Mouse (Mus musculus): Measurements from ENCODE around the gene Nkx3-2. TPM values are rescaled to one million over a fixed set of nuclear protein-coding genes. Genes with fewer than 3 reads are reported as not detected.
A peak's percentile ranks its signal among the peaks of the same experiment; 100 is the strongest.

The Nkx3-2 gene
- polyA plus RNA-seq, 1 experiment from 2014 or later = 1.9 TPM

DNA sequence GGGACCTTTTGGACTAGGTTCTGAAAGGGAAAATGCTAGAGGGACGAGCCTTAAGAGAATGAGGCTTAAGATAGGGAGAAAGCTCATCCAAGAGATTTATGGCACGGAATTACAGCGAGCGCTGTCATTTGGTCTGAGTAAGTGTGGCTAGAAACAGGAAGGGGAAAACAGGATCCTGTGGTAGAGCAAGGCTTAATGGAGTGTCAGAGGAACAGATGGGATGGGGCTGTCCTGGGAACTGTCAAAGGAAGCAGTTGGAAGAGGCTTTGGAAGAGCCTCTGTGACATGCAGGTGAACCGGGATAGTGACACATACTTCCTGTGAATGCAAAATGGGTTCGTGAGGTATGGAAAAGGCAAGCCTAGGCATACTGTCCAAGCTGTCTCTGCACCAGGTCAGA lies 11.4 kb upstream of the Nkx3-2 start:
- no peak overlapping the region for H3K27ac ChIP-seq (replicated peaks)
- no peak for DNase-seq (ENCODE audit: low spot score)
- no peak overlapping the region for H3K4me3 ChIP-seq
- peaks cover 5% of the 10 kb centered on the region; the same call in 1 of the 2 replicates for H3K4me1 ChIP-seq
- H3K9me3 ChIP-seq = no peaks in the 10 kb centered on the region
- 70% methylated on average over 6 of the region's 6 CpGs for WGBS
- H3K36me3 ChIP-seq (replicated peaks) = no peaks in the 10 kb centered on the region
- no peaks in the 10 kb centered on the region for H3K27me3 ChIP-seq (replicated peaks; ENCODE audit: low read depth, poor library complexity, severe bottlenecking)

DNA sequence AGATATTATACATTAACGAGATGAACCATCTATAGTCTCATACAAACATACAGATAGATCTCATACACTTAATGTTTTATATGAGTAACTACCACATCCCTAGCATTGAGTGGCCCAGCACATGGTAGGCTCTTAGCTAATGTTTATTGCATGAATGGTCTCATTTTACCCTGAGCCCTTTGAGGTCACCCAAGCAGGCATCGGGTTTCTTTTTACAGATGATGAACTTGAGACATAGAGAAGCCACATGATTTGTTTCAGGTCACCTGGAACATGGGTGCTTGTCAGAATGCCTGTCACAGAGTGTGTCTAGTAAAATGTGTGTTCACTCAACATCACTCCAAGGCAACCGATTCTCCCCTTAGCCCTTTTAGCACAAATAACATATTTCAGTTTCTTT lies 11.0 kb upstream of the Nkx3-2 start:
- H3K4me1 ChIP-seq = peaks cover 5% of the 10 kb centered on the region; the same call in 1 of the 2 replicates
- 82% methylated on average over 3 of the region's 3 CpGs for WGBS
- no peak overlapping the region for H3K4me3 ChIP-seq
- H3K27ac ChIP-seq (replicated peaks) = no peak overlapping the region
- H3K27me3 ChIP-seq (replicated peaks; ENCODE audit: low read depth, poor library complexity, severe bottlenecking) = no peaks in the 10 kb centered on the region
- H3K9me3 ChIP-seq = no peaks in the 10 kb centered on the region
- no peak for DNase-seq (ENCODE audit: low spot score)
- no peaks in the 10 kb centered on the region for H3K36me3 ChIP-seq (replicated peaks)

DNA sequence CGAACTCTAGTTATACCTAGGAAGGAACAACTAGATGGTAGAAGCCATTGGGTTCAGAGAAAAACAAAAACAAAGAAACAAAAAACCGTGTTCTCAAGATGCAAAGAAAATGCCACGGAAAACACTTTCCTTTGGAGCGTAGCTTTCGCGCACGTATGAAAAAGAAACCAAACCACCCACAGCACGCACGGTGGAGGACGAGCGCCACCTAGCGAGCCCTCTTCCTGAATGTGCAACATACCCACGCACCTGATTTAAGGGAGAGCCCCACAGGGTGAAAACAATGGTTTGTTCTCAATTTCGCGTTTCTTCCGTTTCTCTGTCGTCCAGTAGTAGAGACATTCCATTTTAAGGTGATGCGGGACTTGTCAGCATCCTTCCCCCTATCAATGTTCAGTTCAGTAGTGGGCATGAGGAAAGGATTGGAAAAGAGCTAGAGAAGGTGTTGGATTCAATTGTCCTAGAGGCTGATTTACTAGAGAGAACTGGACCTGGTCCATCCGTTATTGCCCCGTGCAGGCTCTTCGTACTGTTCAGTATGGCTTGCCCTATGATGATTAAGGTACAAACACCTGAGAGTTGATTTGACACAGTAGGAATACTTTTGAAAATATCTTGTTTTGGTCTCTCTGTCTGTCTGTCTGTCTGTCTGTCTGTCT lies 4.2 kb upstream of the Nkx3-2 start:
- Histone ChIP-seq H3K4me3 (peak overlapping the region; percentile 46), H3K9me3 (no peaks in the 10 kb centered on the region), H3K27me3 (replicated peaks; ENCODE audit: low read depth, poor library complexity, severe bottlenecking) (peaks cover 62% of the 10 kb centered on the region), H3K36me3 (replicated peaks) (no peaks in the 10 kb centered on the region), H3K4me1 (peaks cover 29% of the 10 kb centered on the region), H3K27ac (replicated peaks) (no peak overlapping the region)
- DNase-seq (ENCODE audit: low spot score) = peak; percentile 90
- 4% methylated on average over 21 of the region's 21 CpGs for WGBS

DNA sequence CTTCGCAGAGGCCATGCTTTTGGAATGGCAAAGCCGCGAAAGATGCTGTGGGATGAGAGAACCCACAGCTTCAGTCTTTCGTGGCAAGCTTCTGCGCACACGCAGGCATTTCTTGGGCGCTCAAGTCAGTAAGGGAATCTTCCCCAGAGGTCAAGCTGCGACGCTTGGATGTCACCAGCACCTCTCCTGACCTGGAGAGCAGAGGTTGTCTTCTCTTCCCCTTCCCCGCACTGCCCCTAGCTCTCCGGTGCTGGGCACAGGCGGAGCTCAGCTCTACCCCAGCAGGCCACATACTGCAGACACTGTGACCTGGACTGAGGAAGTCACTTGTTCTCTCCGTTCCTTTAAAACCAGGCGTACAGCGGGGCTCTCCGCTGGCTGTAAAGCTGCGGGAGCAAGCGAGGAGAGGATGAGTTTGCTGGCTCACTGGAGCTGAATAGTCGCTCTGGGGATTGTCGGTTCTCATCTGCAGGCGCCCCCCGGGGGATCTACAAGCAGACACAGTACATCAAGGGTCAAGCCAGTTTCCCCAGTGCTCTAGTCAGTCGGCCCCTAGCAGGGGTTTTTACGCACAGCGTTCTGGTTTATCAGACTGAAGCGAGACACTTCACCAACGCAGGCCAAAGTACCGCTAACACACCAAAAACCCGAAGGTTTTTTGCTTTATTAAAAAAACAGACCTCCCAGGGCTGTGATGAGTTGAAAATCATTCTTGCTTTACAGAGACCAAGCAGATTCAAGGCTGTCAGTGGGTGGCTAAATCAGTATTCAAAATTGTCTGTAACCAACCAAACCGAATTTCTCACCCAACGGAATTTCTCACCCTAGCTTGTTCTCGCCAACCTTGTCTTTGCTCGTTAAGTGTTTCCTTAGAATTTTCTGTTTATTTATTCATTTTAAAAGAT lies 3.2 kb upstream of the Nkx3-2 start:
- Histone ChIP-seq H3K36me3 (replicated peaks) (no peaks in the 10 kb centered on the region), H3K9me3 (no peaks in the 10 kb centered on the region), H3K4me3 (peak overlapping the region; percentile 46), H3K27ac (replicated peaks) (no peak overlapping the region), H3K27me3 (replicated peaks; ENCODE audit: low read depth, poor library complexity, severe bottlenecking) (peaks cover 71% of the 10 kb centered on the region), H3K4me1 (peaks cover 36% of the 10 kb centered on the region)
- WGBS = 1% methylated on average over 33 of the region's 33 CpGs
- peak; percentile 58 for DNase-seq (ENCODE audit: low spot score)

DNA sequence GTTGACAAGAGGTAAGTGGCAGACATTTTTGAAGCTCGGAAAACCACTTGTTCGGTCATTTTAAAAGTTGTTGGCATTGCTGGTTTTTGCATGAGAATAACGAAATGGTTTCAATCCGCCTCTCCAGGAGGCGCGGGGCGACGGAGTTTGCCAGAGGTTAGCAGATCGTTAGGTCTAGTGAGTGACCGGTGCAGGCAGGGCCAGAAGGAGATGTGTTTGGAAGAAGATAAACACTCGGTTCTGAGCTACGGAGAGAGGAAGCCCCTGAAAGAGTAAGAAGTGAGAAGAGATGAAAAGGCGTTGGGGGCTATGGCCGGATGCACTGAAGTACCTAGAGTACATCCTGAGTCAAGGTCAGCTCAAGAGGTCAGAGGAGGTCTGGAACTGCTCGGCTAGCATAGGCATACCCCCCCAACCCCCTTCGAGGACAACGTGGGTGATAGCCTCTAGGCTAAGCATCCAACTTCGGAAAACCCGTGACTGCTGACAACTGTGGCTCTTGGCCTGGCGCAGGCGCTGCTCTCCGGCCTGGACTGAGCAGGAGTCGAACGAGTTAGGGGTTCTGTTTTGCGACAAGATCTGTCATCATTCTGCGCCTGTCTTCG lies 2.2 kb upstream of the Nkx3-2 start:
- peaks cover 82% of the 10 kb centered on the region for H3K27me3 ChIP-seq (replicated peaks; ENCODE audit: low read depth, poor library complexity, severe bottlenecking)
- H3K9me3 ChIP-seq = no peaks in the 10 kb centered on the region
- no peaks in the 10 kb centered on the region for H3K36me3 ChIP-seq (replicated peaks)
- peak; percentile 56 for DNase-seq (ENCODE audit: low spot score)
- H3K27ac ChIP-seq (replicated peaks) = no peak overlapping the region
- H3K4me3 ChIP-seq = no peak overlapping the region
- H3K4me1 ChIP-seq = peaks cover 42% of the 10 kb centered on the region
- WGBS = under 1% methylated on average over 27 of the region's 27 CpGs

DNA sequence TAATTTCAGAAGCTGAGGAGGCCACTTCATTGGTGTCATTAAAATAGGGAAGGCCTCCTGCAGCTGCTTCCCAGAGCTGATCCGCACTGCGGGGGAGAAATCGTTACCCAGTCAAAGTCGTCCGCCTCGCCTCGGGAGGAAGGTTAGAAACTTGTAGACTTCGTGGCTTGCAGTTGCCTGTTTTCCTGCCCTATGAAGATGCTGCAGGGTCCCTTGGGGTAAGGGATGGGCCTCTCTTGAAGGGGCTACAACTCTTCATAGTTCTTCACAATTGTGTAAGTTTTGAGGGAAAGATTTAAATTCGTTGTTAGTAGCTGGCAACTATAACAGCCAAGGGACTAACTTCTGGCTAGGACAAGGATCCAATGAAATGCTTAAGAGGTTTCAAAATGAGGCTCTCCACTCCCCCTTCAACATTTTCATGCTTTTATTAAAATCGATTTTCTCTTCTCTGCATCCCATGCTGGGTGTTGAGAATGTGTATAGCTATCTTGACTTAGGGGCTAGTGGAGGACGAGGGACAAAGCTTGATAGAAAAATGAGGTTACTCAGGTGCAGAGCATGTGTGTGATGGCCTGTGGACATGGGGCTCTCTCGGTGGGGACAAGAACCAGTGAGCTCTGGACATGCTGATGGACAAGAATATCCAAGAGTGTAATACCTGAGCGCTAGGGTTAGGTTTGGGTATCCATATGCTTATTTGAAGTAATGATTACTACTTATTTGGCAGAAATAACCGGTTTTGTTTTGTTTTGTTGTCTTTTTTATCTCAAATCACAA lies 1.5 kb upstream of the Nkx3-2 start:
- H3K4me3 ChIP-seq = no peak overlapping the region
- peaks cover 46% of the 10 kb centered on the region for H3K4me1 ChIP-seq
- 1% methylated on average over 14 of the region's 14 CpGs for WGBS
- H3K36me3 ChIP-seq (replicated peaks) = no peaks in the 10 kb centered on the region
- peaks cover 88% of the 10 kb centered on the region for H3K27me3 ChIP-seq (replicated peaks; ENCODE audit: low read depth, poor library complexity, severe bottlenecking)
- no peaks in the 10 kb centered on the region for H3K9me3 ChIP-seq
- H3K27ac ChIP-seq (replicated peaks) = no peak overlapping the region
- DNase-seq (ENCODE audit: low spot score) = peak; percentile 60

DNA sequence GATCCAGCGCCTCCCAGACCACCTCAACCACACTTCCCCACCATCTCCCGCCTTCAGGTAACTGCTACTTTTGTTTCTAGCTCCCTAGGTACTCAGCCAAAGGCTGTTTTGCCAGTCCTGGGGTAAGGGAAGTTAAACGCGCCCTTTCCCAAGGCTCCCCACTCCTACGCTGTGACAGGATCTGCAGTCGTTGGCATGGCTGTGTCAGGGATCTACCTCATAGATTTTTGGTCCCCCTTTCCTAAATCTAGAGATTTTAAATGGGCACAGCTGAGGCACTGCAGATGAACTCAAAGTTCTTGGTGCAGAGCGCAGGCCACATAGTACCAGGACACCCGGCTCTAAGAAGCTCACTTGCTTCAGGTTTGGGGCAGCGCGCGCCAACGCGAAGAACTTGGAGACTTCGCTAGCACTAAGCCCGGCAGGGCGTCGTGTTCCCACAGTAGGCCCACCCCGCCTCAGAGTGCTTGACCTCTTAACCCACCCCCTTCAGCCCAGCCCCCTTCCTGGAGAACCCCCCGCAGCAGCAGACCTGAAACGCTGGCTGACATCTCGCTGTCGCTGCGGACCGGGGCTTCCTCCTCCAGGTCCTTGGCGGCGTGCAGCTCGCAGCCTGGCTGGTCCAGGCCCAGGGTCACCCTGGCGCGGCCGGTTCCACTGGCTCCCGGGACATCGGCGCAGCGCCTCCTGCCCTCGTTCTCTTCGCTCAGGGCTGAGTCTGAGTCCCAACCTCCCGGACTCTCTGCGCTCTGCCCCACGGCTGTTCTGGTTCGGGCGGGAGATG lies 1.2 kb downstream of the Nkx3-2 start:
- H3K4me3 ChIP-seq = peak overlapping the region; percentile 61
- H3K36me3 ChIP-seq (replicated peaks) = no peaks in the 10 kb centered on the region
- peak; percentile 74 for DNase-seq (ENCODE audit: low spot score)
- peak overlapping the region; percentile 67 for H3K27ac ChIP-seq (replicated peaks)
- peaks cover 46% of the 10 kb centered on the region for H3K4me1 ChIP-seq
- peaks cover 100% of the 10 kb centered on the region for H3K27me3 ChIP-seq (replicated peaks; ENCODE audit: low read depth, poor library complexity, severe bottlenecking)
- WGBS = under 1% methylated on average over 41 of the region's 41 CpGs
- H3K9me3 ChIP-seq = no peaks in the 10 kb centered on the region

DNA sequence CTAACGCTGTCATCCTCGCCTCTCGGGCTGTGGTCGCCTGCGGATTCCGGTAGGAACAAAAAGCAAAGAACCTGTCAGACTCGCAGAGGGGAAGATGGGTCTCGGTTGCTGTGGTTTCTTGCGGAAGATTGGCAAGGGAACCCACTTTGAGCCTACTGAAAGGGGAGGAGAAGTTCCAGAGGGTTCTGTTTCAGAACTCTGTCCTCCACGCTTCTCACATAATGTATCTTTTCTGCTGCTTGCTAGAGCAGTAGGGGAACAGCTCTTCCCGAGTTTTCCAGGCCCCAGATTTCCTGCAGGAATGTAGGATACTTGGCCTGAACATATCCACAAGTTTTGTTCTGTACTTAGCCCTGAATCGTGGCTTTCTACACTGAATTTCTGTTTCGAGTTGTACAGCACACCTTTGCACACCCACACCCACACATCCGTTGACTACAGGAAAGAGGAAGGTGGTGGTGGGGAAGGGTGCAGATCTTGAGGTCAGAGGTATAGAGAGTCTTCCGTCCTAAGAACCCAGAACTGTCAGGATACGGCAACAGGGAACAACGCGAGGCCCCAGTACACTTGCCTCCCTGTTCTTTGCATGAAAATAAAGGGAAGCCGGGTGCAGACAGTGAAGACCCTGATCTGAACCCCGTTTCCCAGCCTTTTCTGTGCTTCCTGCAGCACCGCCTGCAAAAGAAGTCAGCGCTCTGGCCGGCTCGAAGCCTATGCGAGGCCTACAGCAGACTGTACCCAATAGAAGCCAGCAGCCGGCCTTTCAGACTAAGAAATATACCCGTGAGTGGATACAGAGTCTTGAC lies 2.0 kb downstream of the Nkx3-2 start:
- 1% methylated on average over 27 of the region's 27 CpGs for WGBS
- Histone ChIP-seq H3K4me3 (peak overlapping the region; percentile 61), H3K27me3 (replicated peaks; ENCODE audit: low read depth, poor library complexity, severe bottlenecking) (peaks cover 100% of the 10 kb centered on the region)

DNA sequence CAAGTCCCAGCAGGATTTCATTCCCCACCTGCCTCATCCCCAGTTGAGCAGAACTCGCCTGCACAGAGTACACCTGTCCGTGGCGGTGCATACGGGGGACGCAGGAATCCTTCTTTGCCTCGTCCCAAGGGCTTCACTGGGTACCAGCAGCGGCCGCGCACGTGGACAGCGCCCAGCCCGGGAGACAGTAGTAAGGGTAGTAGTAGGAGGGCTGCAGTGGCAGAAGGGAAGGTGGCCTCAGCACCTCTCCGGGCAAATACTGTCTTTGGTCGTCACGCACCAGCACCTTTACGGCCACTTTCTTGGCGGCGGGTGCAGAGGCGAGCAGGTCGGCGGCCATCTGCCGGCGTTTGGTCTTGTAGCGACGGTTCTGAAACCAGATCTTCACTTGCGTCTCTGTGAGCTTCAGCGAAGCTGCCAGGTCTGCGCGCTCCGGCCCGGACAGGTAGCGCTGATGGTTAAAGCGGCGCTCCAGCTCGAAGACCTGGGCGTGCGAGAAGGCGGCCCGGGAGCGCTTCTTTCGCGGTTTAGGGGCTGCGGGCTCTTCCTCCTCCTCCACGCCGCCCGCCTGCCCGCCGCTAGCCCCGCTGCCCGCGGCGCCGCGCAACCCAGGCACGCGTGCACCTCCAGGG lies 2.7 kb downstream of the Nkx3-2 start:
- Histone ChIP-seq H3K4me1 (peaks cover 32% of the 10 kb centered on the region), H3K36me3 (replicated peaks) (no peaks in the 10 kb centered on the region), H3K9me3 (no peaks in the 10 kb centered on the region), H3K27ac (replicated peaks) (0 out of 2 replicates have a peak overlapping the region, but pooled peaks have one; percentile 14), H3K4me3 (peak overlapping the region; percentile 61), H3K27me3 (replicated peaks; ENCODE audit: low read depth, poor library complexity, severe bottlenecking) (peaks cover 100% of the 10 kb centered on the region)
- WGBS = under 1% methylated on average over 56 of the region's 56 CpGs
- DNase-seq (ENCODE audit: low spot score) = peak; percentile 55

More for the DNA sequence above, 2.0 kb downstream of the Nkx3-2 start:
- H3K9me3 ChIP-seq = no peaks in the 10 kb centered on the region
- H3K36me3 ChIP-seq (replicated peaks) = no peaks in the 10 kb centered on the region
- H3K4me1 ChIP-seq = peaks cover 40% of the 10 kb centered on the region
- 0 out of 2 replicates have a peak overlapping the region, but pooled peaks have one; percentile 14 for H3K27ac ChIP-seq (replicated peaks)
- DNase-seq (ENCODE audit: low spot score) = no peak

DNA sequence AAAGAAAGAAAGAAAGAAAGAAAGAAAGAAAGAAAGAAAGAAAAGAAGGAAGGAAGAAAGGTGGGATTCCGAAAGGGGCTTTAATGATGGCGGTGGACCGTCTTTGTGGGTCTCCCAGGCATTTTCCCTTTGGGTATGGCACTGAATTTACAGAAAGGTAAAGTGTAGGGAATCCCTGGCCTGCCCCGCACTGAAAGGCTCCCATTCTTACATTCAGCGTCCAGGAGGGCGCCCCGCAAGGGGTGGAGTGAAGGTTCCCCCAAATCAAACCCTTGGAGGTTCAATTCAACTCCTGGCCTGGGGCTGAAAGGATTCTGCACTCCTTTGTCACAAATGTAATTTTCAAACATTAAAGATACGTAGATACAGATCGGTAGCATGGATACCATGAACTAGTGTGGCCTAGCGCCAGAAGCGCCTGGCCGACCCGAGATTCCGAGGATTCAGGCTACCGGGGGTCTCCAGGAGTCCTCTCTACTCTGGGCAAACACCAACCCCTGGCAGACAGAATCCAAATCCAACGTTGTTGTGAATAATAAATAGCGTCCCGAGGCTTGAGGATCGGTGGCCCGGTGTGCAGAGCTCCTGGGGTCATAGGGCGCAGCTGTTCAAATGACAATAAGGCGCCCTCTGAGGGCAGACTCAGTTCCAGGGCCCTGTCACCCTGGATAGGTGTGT lies 3.3 kb downstream of the Nkx3-2 start:
- H3K4me1 ChIP-seq = peaks cover 29% of the 10 kb centered on the region
- peaks cover 100% of the 10 kb centered on the region for H3K27me3 ChIP-seq (replicated peaks; ENCODE audit: low read depth, poor library complexity, severe bottlenecking)
- no peaks in the 10 kb centered on the region for H3K9me3 ChIP-seq
- H3K36me3 ChIP-seq (replicated peaks) = no peaks in the 10 kb centered on the region
- 3% methylated on average over 22 of the region's 22 CpGs for WGBS
- peak overlapping the region; percentile 61 for H3K4me3 ChIP-seq
- H3K27ac ChIP-seq (replicated peaks) = no peak overlapping the region
- DNase-seq (ENCODE audit: low spot score) = peak; percentile 52

Data from embryonic facial prominence, embryonic 10.5 days (tissue).